9 mouse cellular contexts compared by ENCODE assay signal in the genomic region with DNA sequence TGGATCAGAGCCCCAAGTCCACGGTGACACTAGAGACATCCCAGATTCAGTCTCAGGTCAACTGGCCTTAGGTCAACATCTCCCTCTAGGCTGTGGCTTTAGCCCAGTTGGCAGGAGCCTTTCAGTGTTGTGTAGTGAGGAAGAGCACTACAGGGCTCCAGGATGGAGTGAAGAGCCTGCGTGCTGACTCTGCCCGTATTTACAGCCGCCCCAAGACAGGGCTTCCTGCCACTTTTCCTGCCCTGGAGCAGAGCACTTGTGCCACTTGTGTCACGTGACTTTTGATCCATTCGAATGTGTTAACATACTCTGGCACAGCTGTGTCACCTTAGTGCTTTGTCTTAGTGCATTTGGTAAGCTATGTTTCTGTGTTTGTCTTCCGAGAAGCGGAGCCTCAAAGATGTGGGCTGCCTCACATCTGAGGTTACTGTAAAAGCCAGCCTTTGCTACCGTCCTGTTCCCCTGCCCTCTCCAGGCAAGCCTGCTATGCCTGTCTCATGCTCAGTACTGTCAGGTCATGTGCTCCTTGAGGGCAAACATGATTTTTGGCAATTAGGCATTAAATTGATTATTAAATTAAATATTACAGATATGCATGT. TPM values are rescaled to one million over a fixed set of nuclear protein-coding genes. Genes with fewer than 3 reads are reported as not detected.
DNase-seq lines count a peak whose midpoint lies in the region; ATAC-seq lines count a peak whose summit lies in the region.
"Had no signal": no experiment of that assay in that cellular context is flagged by ENCODE, and none has a peak within 500 bp of the region (broad histone marks: within the 10 kb centered on the region; RNA-seq: fewer than 3 reads in every experiment).

No protein-coding gene starts in this region.

- WGBS in hindbrain, embryonic 16.5 days, result 81% methylated on average over 9 of the region's 9 CpGs
- whole genome bisulfite sequencing in hindbrain, embryonic 12.5 days, result 91% methylated on average over 9 of the region's 9 CpGs
- 85% methylated on average over 9 of the region's 9 CpGs for WGBS in forebrain, embryonic 13.5 days

- peak; percentile 27; the same call in 1 of the 2 replicates for ATAC-seq in hindbrain, embryonic 16.5 days
- ATAC-seq in hindbrain, embryonic 12.5 days (ENCODE audit: low FRiP score), result no peak
- peak; percentile 70 for ATAC-seq in activated CD4-positive, CD25-positive, alpha-beta regulatory T cell, adult 4 months
- no peak for ATAC-seq in forebrain, embryonic 13.5 days

- no peaks in the 10 kb centered on the region for H3K27me3 ChIP-seq in hindbrain, embryonic 16.5 days (replicated peaks; ENCODE audit: control insufficient read depth, insufficient read depth, low read length)
- H3K27me3 ChIP-seq in hindbrain, embryonic 12.5 days, result no peaks in the 10 kb centered on the region
- H3K27me3 ChIP-seq in forebrain, embryonic 13.5 days, result no peaks in the 10 kb centered on the region
- H3K27me3 ChIP-seq: limb, embryonic 15.5 days had no signal

- H3K9ac ChIP-seq in hindbrain, embryonic 16.5 days (ENCODE audit: low read depth, low read length), result no peak overlapping the region
- no peak overlapping the region for H3K9ac ChIP-seq in hindbrain, embryonic 12.5 days
- no peak overlapping the region for H3K9ac ChIP-seq in forebrain, embryonic 13.5 days
- H3K9ac ChIP-seq: limb, embryonic 15.5 days had no signal

- peak; percentile 69 to 81 for DNase-seq in lung, adult 18-20 months
- DNase-seq in thymus, postnatal 0 days (ENCODE audit: low spot score), result peak; percentile 60
- no peak for DNase-seq in frontal cortex, postnatal 25 days (ENCODE audit: low spot score in 2 of 2)
- DNase-seq: cerebellum, postnatal 14 days had no signal

- H3K4me2 ChIP-seq in hindbrain, embryonic 16.5 days (ENCODE audit: low read length), result no peak overlapping the region
- no peak overlapping the region for H3K4me2 ChIP-seq in hindbrain, embryonic 12.5 days (replicated peaks)
- H3K4me2 ChIP-seq in forebrain, embryonic 13.5 days, result no peak overlapping the region
- H3K4me2 ChIP-seq: limb, embryonic 15.5 days had no signal

- no peak overlapping the region for H3K27ac ChIP-seq in hindbrain, embryonic 16.5 days (ENCODE audit: low read depth, low read length)
- H3K27ac ChIP-seq in hindbrain, embryonic 12.5 days, result no peak overlapping the region
- no peak overlapping the region for H3K27ac ChIP-seq in forebrain, embryonic 13.5 days
- H3K27ac ChIP-seq: limb, embryonic 15.5 days had no signal

- no peaks in the 10 kb centered on the region for H3K36me3 ChIP-seq in hindbrain, embryonic 16.5 days (ENCODE audit: control insufficient read depth, insufficient read depth, low read length)
- 0 out of 2 replicates have a peak, but pooled peaks cover 5% of the 10 kb centered on the region for H3K36me3 ChIP-seq in hindbrain, embryonic 12.5 days
- H3K36me3 ChIP-seq in forebrain, embryonic 13.5 days (ENCODE audit: poor library complexity, severe bottlenecking), result peaks cover 3% of the 10 kb centered on the region; the same call in 1 of the 2 replicates
- H3K36me3 ChIP-seq: limb, embryonic 15.5 days had no signal

- H3K4me1 ChIP-seq in hindbrain, embryonic 16.5 days (ENCODE audit: control insufficient read depth, insufficient read depth, low read depth, low read length), result no peaks in the 10 kb centered on the region
- peaks cover 8% of the 10 kb centered on the region; the same call in 1 of the 2 replicates for H3K4me1 ChIP-seq in hindbrain, embryonic 12.5 days
- H3K4me1 ChIP-seq in forebrain, embryonic 13.5 days, result no peaks in the 10 kb centered on the region

- H3K9me3 ChIP-seq in hindbrain, embryonic 16.5 days (ENCODE audit: control insufficient read depth, low read length), result no peaks in the 10 kb centered on the region
- no peaks in the 10 kb centered on the region for H3K9me3 ChIP-seq in hindbrain, embryonic 12.5 days (replicated peaks)
- no peaks in the 10 kb centered on the region for H3K9me3 ChIP-seq in forebrain, embryonic 13.5 days (replicated peaks)
- H3K9me3 ChIP-seq: limb, embryonic 15.5 days had no signal

- H3K4me3 ChIP-seq in hindbrain, embryonic 16.5 days (ENCODE audit: low read length), result no peak overlapping the region
- H3K4me3 ChIP-seq in hindbrain, embryonic 12.5 days, result no peak overlapping the region
- H3K4me3 ChIP-seq in forebrain, embryonic 13.5 days, result no peak overlapping the region
- H3K4me3 ChIP-seq: limb, embryonic 15.5 days had no signal

RNA-seq across cellular contexts. Expression of a gene that starts 15.7 kb away (rescaled TPM):
- 6.0 and 6.2 TPM in 2 replicates for polyA plus RNA-seq in hindbrain, embryonic 16.5 days (2015; fragmentation: Nextera tagmentation; extraction: Ambion mirVana)
- 15.6 and 16.3 TPM in 2 replicates for polyA plus RNA-seq in hindbrain, embryonic 12.5 days (2016; fragmentation: Nextera tagmentation; extraction: Ambion mirVana)
- 1 to 10 TPM; 6.1 to 7.1 TPM for polyA plus RNA-seq in activated CD4-positive, CD25-positive, alpha-beta regulatory T cell, adult 4 months (2017; shearing (Covaris generic))
- 5.0 and 5.3 TPM in 2 replicates for polyA plus RNA-seq in thymus, postnatal 0 days (2015; fragmentation: Nextera tagmentation; extraction: Ambion mirVana)
- polyA plus RNA-seq in forebrain, embryonic 13.5 days (2015; fragmentation: Nextera tagmentation; extraction: Ambion mirVana), result 6.9 and 8.0 TPM in 2 replicates

Comparison
In these comparisons a context has a peak if more than half of its experiments do, and no peak if none do; other contexts are left out.
1. ATAC-seq: peak in hindbrain, embryonic 16.5 days (single experiment) and activated CD4-positive, CD25-positive, alpha-beta regulatory T cell, adult 4 months (single experiment); none in hindbrain, embryonic 12.5 days (single experiment) and forebrain, embryonic 13.5 days (single experiment).
2. DNase-seq: peak in lung, adult 18-20 months (2 of 2) and thymus, postnatal 0 days (single experiment); none in frontal cortex, postnatal 25 days (0 of 2).